Mouse (Mus musculus): ENCODE data around the gene Hoxc8.

Gene Hoxc8

DNA sequence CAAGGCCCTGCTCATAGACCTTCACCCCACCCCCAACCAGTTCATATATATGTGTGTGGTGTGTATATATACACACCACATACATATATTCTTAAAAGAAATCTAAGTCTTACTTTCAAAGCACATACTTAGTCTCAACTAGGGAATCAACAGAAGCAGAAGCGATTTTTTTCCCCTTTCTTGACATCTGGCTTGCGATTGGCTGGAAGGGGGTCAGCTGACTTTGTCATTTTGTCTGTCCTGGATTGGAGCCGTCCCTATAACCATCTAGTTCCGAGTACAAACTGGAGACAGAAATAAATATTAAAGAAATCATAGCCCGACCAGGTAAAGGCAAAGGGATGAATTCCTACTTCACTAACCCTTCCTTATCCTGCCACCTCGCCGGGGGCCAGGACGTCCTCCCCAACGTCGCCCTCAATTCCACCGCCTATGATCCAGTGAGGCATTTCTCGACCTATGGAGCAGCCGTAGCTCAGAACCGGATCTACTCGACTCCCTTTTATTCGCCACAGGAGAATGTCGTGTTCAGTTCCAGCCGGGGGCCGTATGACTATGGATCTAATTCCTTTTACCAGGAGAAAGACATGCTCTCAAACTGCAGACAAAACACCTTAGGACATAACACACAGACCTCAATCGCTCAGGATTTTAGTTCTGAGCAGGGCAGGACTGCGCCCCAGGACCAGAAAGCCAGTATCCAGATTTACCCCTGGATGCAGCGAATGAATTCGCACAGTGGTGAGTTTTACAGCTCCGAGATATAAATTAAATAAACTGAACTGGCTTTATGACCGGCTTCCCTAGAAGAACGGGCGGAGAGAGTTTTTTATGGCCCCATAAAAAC lies 19.1 kb downstream of the Hoxc8 start:
- no peak for DNase-seq (ENCODE audit: low spot score in 2 of 2)

DNA sequence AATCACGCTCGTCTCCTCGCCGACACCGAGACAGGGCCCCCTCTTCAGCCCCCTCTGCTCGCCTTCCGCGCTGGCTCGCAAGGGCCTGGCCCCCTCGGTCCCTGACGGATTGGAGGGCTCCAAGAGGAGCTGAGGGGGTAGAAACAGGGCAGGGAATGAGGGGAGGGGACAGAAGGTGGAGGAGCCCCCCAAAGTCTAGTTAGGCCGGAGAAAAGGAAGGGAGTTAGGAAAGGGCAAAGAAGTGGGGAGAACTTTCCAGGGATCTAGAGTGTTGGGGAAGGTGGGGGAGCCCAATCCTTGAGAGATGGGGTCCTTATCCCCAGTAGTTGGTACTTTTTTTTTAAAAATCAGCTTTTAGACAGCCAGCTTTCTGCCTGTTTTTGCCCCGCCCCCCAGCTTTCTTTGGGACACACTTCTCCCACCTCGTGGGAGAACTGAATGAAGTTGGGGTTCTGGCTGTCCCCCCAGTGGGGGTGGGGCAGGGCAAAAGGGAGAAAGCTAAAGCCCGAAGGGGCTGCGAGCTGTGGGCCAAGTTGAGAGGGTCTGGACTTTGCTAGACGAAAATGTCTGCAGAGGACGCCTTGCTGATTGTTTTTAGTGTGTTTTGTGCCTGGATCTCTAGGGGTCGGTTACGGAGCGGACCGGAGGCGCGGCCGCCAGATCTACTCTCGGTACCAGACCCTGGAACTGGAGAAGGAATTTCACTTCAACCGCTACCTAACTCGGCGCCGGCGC lies 19.9 kb downstream of the Hoxc8 start:
- no peak for DNase-seq (ENCODE audit: low spot score in 2 of 2)

DNA sequence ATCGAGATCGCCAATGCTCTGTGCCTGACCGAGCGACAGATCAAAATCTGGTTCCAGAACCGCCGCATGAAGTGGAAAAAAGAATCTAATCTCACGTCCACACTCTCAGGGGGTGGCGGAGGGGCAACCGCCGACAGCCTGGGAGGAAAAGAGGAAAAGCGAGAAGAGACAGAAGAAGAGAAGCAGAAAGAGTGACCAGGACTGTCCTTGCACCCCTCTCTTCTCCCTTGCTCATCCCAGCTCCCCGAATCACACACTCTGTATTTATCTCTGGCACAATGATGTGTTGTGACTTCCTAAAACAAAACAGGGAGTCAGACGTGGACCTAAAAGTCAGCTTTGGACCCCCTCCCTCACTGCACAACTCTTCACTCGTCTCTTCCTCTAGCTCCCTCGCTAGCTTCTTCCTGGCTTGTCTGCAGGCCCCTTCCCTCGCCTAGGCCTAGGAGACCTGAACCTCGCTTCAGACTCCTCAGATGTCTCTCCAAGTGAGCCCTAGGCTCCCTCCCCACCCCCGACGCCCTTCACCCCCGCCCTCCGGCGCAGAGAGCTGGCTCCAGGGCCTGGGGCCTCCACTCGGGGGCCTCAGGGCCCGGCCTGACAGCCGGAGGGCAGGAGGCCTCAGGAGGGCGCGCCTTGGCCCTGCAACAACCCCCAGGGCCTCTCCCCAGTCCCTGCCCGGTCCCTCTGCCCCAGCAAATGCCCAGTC lies 20.6 kb downstream of the Hoxc8 start:
- DNase-seq (ENCODE audit: low spot score in 2 of 2): no peak

DNA sequence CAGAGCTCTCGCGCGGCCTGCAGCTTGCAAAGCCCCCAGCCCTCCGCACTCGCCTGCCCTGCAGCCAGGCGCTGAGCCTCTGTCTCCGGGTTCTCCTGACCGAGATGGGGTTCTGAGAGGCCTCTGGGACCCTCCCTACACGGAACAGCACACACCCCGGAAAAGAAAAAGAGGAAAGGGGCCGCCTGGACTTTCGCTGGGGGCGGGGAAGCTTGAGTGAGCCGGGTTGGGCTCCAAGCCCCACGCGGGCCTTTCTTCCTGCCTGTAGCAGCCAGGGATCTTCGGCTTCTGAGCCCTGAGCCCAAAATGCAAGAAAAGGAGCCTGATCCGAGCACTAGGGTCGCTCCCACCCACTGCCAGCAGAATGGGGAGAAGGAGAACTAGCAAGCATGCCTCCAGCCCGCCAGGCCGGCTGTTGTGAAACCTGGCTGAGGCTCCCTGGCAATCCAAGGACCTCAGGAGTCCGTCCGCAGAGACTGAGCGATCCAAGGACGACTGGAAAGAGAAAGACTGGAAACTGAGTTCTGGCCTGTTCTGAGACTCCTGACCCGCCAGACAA lies 21.6 kb downstream of the Hoxc8 start:
- no peak for DNase-seq (ENCODE audit: low spot score in 2 of 2)

DNA sequence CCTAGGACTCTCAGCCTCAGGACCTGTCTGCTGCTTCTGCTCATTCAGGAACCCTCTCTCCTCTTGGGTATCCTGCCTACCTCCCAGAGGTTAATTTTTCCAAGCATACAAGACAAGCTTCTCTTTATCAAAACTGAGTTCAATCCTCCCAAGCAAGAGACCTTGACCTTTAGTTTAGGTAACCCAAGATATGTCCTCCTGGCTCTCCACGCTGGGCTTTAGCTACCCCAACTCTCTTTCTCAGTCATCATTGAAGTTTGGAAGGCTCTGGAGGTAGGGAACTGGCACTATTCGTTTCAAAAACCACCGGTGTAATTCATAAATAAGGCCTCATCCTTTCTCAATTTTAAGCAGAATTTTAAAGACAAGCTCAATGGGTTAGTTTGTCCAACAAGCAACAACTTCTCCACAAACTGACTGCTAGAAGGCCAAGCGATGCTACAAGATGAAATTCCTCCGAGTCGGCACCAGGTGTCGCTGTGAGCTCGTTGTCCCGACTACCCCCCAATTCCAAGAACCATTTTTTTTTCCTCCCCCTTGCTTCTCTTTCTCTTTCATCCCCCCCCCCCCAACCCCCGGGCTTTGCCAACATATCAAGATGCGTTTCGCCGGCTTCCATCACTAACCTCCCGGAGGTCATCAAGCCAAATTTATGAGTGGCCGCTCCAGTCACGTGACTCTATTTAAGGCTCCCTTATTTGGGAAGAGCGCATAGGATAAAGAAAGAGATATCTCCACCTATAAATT lies 23.0 kb downstream of the Hoxc8 start:
- DNase-seq (ENCODE audit: low spot score in 2 of 2): peak in 1 of 2 experiments; percentile 45

DNA sequence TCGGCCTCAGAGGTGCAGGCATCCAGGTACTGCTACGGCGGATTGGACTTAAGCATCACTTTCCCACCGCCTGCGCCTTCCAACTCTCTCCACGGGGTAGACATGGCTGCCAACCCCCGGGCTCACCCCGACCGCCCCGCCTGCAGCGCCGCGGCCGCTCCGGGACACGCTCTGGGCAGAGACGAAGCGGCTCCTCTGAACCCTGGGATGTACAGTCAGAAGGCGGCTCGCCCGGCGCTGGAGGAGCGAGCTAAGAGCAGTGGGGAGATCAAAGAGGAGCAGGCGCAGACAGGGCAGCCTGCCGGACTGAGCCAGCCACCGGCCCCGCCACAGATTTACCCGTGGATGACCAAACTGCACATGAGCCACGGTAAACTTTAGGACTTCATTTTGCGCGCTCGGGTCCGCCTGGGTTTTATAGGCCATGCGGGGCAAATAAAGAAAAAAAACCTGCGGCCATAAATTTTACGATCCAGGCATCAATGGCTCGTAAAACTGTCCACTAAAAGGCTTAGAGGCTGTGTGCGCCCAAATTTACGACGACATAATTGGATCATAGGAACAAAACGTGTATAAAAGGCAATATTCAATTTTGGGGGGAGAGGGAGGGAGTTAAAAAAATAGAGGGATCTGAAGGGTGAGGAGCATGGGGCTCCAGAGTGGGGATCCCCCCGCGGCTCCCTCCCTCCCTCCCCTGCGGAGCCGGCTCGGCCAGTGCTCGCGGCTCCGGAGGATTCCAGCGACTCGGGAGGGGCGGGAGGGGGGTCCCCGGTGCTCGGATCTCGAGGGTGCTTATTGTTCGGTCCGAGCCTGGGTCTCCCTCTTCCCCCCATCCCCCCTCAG lies 24.0 kb downstream of the Hoxc8 start:
- DNase-seq (ENCODE audit: low spot score in 2 of 2): no peak

DNA sequence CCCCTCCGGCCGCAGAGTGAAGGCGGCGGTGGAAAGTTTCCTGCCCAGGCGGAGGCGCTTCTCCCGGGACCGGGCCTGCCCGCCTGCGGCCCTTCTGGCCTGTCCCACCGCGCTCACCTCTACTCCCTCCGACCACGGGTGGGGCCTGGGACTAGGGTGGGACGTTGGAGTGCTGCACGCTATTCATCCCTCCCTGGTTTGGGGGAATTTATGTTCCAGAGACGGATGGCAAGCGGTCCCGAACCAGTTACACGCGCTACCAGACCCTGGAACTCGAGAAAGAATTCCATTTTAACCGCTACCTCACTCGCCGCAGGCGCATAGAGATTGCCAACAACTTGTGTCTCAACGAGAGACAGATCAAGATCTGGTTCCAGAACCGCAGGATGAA lies 24.6 kb downstream of the Hoxc8 start:
- no peak for DNase-seq (ENCODE audit: low spot score in 2 of 2)

- DNase-seq (ENCODE audit: low spot score in 2 of 2): no peak
Measured at GRCm38 (mm10) chr15:103015406-103016166, 25.2 kb downstream of the Hoxc8 start.

DNA sequence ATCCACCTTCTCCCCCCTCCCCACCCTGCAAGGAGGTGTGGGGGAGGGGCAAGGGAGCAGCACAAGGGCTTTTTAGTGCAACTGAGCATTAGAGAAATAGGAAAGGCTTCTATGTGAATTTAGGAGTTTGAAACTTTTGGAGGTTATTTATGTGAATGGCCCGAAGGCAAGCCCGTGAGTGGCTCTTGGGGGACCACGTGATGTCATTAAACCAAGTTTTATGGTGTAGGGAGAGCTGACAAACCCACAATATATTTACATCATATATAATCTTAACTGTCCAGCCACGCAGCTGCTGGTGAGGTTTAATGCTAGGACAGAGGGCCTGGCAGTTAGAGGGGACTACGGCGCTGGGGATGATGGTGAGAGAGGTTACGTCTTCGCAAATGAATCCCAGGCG lies 28.2 kb downstream of the Hoxc8 start, which contains the start of gene Hoxc4:
Gene Hoxc4, plus strand, starts transcription at position 299 of the 400 bp plus-strand sequence.
- DNase-seq (ENCODE audit: low spot score in 2 of 2): no peak

- no peak for DNase-seq (ENCODE audit: low spot score in 2 of 2)
Measured at GRCm38 (mm10) chr15:103020899-103021418, 30.6 kb downstream of the Hoxc8 start.

DNA sequence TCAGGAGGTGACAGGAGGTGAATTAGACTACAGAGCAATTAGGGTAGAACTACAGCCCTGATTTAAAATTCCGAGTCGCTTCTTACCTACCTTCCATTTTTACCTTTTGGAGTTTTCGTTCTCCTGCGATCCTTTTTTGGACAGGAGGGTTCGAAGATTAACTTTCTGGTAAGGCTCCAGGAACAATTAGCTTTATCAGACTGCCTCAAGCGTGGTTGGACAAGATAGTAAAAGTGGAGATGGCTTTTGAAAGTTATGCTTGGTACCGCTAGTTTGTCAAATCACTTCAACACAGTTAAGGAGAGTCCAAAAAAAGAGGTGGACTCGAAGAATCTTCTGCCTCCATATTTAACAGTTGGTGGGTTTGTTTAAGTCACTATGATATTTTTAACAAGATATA lies 31.1 kb downstream of the Hoxc8 start:
- no peak for DNase-seq (ENCODE audit: low spot score in 2 of 2)

DNA sequence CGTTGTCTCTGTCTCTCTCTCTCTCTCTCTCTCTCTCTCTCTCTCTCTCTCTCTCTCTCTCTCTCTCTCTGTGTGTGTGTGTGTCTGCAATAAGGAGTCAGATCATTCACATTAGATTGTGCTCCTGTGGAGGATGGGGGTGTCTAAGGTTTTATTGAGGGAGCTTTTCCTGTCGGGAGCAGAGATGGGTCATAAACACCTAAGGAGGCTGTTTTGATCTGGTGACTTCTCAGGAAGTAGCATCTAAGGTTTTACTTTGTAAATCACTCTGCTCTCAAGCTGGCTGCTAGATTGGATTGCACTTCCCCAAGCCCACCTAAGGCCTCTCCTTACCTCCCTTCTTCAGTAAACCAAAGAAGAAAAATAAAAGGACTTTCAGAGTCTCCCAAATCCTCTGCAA lies 33.7 kb downstream of the Hoxc8 start:
- DNase-seq (ENCODE audit: low spot score in 2 of 2): no peak

GRCm38 (mm10) chr15:103027266-103028235 lies 37.1 kb downstream of the Hoxc8 start:
- no peak for DNase-seq (ENCODE audit: low spot score in 2 of 2)

GRCm38 (mm10) chr15:103028916-103029512 lies 38.6 kb downstream of the Hoxc8 start:
- DNase-seq (ENCODE audit: low spot score in 2 of 2): no peak

DNA sequence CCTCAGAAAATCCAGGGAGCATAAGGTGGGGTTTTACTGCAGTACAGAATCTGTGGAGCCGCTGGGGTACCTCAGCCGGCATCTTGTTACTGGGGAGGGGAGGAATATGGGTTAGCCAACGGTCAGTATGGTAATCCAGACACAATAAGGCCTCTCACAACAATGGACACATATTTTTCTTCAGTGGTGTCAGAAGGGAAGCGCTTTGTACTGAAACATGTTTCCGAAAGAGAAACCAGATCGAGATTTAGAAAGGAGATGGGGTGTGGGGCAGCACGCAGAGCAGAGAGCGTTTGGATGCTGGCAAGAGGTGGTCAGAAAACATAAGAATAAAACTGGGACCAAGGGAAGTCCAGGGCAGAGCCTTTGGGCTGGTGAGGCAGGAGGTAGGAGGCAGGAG lies 39.7 kb downstream of the Hoxc8 start:
- DNase-seq (ENCODE audit: low spot score in 2 of 2): no peak

GRCm38 (mm10) chr15:103032167-103032566 lies 41.8 kb downstream of the Hoxc8 start:
- DNase-seq (ENCODE audit: low spot score in 2 of 2): no peak

DNA sequence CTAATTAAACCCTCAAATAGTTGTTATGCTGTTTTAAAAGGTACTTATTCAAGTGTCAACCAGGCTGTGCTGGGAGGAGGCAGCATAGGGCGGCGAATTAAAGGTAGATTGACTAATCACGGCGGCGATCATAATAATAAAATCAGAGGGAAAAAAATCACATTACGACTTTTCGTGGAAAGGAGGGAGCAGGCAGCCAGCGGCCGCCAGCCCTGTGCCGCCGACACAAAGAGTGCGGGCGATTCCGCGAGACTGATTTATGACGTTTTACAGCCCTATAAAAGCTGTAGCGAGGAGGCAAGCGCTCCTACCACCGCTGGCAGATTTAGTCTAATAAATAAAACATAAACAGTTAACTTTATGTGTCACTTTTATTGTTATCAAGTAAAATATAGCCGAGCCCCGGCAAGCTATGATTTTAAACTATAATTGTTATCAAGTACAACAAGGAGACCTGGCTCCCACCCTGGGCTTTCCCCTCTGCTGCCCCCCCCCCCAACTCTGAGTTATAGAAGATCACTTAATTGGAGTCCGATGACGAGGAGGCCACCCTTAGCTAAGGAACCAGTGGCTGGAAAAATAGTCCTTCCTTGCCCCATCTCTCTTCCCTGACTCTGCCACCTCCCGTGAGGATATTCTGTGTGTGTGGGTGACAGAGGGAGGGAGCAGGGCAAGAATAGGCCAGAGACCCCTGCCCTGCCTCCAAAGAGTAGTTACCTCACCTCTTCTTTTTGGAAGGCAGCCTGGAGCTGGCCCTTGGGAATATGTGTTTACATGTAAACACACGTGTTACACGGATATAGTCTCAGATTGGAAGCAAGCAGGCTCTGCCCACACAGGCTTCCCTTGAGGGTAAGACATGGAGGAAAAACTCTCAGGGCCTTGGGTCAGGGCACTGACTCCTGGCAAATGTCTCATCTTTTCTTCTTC lies 42.5 kb downstream of the Hoxc8 start:
- DNase-seq (ENCODE audit: low spot score in 2 of 2): no peak

Measured in cerebellum, postnatal 4 days (tissue).